Mouse (Mus musculus) B cell, adult (primary cell): ENCODE data around the gene Sema3c. TPM values are rescaled to one million over a fixed set of nuclear protein-coding genes. Genes with fewer than 3 reads are reported as not detected.

Experiments used
- total RNA-seq: library from RNA; stranded (reverse); gene quantifications from 4 replicates; pipeline ENCODE4 v1.2.4, GENCODE M21; 2023; ENCODE audit not compliant: inconsistent age

Sema3c gene
- not detected in 4 replicates for total RNA-seq

DNA sequence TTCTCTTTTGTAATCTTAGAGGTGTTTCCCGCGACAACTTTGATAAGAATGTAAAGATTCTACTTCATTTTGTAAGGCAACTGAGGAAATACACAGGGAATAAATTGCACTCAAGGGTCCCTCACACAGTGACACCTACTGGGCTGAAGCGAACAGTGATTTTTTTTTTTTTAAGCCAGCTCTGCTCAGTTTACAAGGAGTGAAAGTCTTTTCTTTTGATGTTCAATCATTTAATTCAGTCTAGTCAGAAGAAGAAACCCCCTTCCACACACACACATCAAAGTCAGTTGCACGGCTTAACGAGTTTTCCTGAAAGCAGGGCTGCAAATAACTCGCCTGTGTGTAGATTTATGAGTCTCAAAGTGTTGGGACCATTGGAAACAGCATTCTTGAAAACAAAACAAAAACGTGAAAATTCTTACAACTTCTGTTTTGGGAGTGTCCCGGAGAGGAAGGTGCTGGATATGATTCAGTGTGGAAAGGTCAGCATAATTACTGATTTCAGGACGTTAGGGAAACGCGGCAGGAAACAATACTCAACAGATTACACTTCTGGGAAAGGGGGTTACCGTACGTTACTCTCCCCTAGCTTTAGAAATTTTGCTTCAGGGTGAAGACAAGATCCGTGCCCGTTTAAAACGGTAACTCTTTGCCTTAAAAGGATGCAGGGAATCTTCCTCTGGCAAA, at the start of gene Sema3c:
Gene Sema3c (plus strand): TSS at position 588 of the 687 bp plus-strand sequence.

Other genes starting within 250 kb of the Sema3c start
- gene Speer4f2, start 201.1 kb upstream of the Sema3c start, total RNA-seq: not detected in 4 replicates
- gene Speer4f1, start 98.2 kb upstream of the Sema3c start, total RNA-seq: not detected in 4 replicates